Mouse (Mus musculus): ENCODE measurements at regions not wholly inside any gene's neighbourhood (a gene's known extent, or its start where the extent isn't known, plus 50 kb on each side); places are given as distances from the start of the nearest gene placed in this dataset.

DNA sequence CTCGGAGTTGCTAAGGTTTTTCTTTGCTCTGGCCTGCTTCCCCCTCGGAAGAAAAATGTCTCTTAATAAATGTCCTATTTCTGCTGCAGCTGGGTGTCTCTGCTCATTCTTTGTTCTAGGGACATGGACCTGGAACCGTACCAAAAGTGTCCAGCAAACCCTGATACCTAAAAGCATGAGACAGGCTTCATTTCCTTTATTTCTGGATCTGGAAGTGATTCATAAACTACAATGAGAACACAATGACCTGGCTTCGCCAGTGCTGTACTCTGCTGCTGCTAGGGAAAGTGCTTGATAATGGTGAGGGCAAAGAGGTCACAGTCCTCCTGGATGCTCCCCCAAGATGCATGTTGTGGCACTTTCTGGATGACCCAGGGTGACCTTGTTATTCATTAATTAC lies 128.8 kb upstream of the Ufl1 start:
- Histone ChIP-seq H3K4me3 (no peak overlapping the region), H3K4me1 (replicated peaks) (peaks cover 33% of the 10 kb centered on the region), H3K9me3 (no peaks in the 10 kb centered on the region), H3K27me3 (ENCODE audit: insufficient read depth, poor library complexity, severe bottlenecking) (no peaks in the 10 kb centered on the region), H3K27ac (peak overlapping the region; percentile 86), H3K36me3 (no peaks in the 10 kb centered on the region)
- 43% methylated on average over 4 of the region's 4 CpGs for WGBS
- DNase-seq (ENCODE audit: low spot score) = no peak

DNA sequence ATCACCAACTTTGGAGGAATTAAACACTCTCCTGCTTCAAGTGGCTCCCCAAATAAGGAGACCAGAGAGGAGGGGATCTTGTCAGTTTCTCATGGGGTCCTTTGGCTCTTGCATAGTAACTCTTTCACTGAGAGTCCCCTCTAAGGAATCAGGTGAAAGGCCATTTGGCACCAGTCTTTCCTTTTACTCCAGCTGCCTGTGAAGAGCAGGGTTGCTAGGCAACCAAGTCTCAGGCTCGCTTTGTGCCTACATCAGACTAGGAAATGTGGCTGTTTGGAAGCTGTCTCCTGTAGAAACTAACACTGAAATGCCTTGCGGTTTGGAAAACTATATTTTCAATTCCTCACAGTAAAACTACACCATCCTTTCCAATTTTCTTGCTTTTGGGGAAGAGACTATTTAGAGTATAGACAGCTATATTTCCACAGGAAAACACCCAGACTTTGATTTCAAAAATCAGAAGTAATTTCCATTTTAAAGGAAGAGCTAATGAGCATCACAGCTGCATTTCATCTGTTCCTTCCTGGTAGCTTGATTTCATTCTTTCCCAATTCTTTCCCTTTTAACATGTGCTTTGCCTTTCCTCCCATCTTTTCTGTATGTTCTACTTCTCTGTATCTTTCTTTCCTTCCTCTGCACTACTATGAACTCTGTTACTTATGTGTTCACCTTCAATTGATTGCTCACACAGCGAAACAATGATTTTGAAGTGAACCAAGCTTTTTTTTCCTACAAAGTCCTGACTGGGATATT lies 127.3 kb upstream of the Ufl1 start:
- Histone ChIP-seq H3K4me3 (peak overlapping the region; percentile 20; the same call in 1 of the 2 replicates), H3K27ac (peak overlapping the region; percentile 86), H3K9me3 (no peaks in the 10 kb centered on the region), H3K27me3 (ENCODE audit: insufficient read depth, poor library complexity, severe bottlenecking) (no peaks in the 10 kb centered on the region), H3K36me3 (no peaks in the 10 kb centered on the region), H3K4me1 (replicated peaks) (peaks cover 33% of the 10 kb centered on the region)
- 21% methylated on average over 3 of the region's 3 CpGs for WGBS
- peak; percentile 77 for DNase-seq (ENCODE audit: low spot score)

DNA sequence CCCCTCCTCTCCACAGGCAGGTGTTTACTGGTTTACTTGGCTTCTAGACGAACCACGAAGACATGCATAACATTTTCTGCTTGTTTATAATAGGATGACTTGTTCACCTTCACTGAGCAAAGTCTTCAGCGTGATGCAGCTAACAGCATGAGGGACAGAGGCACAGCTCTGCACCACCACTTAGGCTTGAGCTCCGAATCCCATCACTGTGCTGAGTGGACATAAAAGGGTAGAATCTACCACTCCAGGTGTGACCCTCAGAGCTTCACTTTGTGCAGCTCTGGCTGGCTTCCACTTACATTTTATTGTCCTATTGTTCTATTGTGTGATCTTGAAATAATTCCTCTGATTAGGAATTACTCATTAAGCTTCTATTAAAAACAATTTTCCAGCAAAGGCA lies 126.2 kb upstream of the Ufl1 start:
- WGBS = 31% methylated on average over 4 of the region's 4 CpGs
- Histone ChIP-seq H3K36me3 (no peaks in the 10 kb centered on the region), H3K4me3 (no peak overlapping the region), H3K27me3 (ENCODE audit: insufficient read depth, poor library complexity, severe bottlenecking) (no peaks in the 10 kb centered on the region), H3K4me1 (replicated peaks) (peaks cover 33% of the 10 kb centered on the region), H3K27ac (peak overlapping the region; percentile 86), H3K9me3 (no peaks in the 10 kb centered on the region)
- DNase-seq (ENCODE audit: low spot score) = no peak

DNA sequence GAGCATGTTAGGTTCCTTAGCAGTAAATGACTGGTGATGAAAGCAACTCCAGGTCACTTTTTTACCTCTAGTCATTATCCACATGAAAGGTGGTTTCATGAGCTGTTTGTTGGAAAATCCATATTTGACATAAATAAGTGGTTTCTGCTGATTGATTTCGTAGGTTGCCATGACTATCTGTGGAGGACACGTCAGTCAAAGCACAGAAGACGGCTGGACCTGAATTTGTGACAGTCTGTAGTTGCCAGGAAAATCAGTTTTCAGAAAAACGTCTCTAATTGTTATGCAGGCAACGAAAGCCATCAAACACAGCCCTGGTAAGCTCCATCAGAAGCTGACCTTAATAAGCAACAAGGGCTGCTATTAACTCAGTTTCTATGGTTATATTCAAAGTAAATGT lies 107.9 kb upstream of the Ufl1 start:
- no peaks in the 10 kb centered on the region for H3K9me3 ChIP-seq
- H3K36me3 ChIP-seq = no peaks in the 10 kb centered on the region
- WGBS = 80% methylated on average over 5 of the region's 5 CpGs
- H3K4me3 ChIP-seq = no peak overlapping the region
- H3K4me1 ChIP-seq (replicated peaks) = no peaks in the 10 kb centered on the region
- H3K27me3 ChIP-seq (ENCODE audit: insufficient read depth, poor library complexity, severe bottlenecking) = no peaks in the 10 kb centered on the region
- no peak overlapping the region for H3K27ac ChIP-seq
- DNase-seq (ENCODE audit: low spot score) = no peak

GRCm38 (mm10) chr4:25372041-25372440 lies 90.4 kb upstream of the Ufl1 start:
- no peaks in the 10 kb centered on the region for H3K9me3 ChIP-seq
- no peaks in the 10 kb centered on the region for H3K36me3 ChIP-seq
- DNase-seq (ENCODE audit: low spot score) = no peak
- H3K4me3 ChIP-seq = no peak overlapping the region
- no peaks in the 10 kb centered on the region for H3K27me3 ChIP-seq (ENCODE audit: insufficient read depth, poor library complexity, severe bottlenecking)
- 83% methylated on average over 4 of the region's 4 CpGs for WGBS
- H3K4me1 ChIP-seq (replicated peaks) = no peaks in the 10 kb centered on the region
- no peak overlapping the region for H3K27ac ChIP-seq

GRCm38 (mm10) chr4:25364402-25364801 lies 82.8 kb upstream of the Ufl1 start:
- no peaks in the 10 kb centered on the region for H3K4me1 ChIP-seq (replicated peaks)
- no peak for DNase-seq (ENCODE audit: low spot score)

GRCm38 (mm10) chr4:25337638-25338037 lies 56.0 kb upstream of the Ufl1 start:
- no peak for DNase-seq (ENCODE audit: low spot score)

More at GRCm38 (mm10) chr4:25364402-25364801, 82.8 kb upstream of the Ufl1 start:
- Histone ChIP-seq H3K4me3 (no peak overlapping the region), H3K27me3 (ENCODE audit: insufficient read depth, poor library complexity, severe bottlenecking) (no peaks in the 10 kb centered on the region), H3K27ac (no peak overlapping the region), H3K36me3 (no peaks in the 10 kb centered on the region), H3K9me3 (no peaks in the 10 kb centered on the region)

More at GRCm38 (mm10) chr4:25337638-25338037, 56.0 kb upstream of the Ufl1 start:
- Histone ChIP-seq H3K4me3 (no peak overlapping the region), H3K27me3 (ENCODE audit: insufficient read depth, poor library complexity, severe bottlenecking) (no peaks in the 10 kb centered on the region), H3K9me3 (no peaks in the 10 kb centered on the region), H3K4me1 (replicated peaks) (no peaks in the 10 kb centered on the region), H3K36me3 (no peaks in the 10 kb centered on the region), H3K27ac (no peak overlapping the region)
- 81% methylated on average over 1 of the region's 1 CpGs for WGBS

Measured in hindbrain, embryonic 10.5 days (tissue).